Mouse (Mus musculus) embryonic stem cell, embryonic (primary cell): ENCODE data around the gene Tle1.

ENCODE experiments used
- CTCF ChIA-PET, 4 experiments: fragments of 300-600 bp in 2 of 4; fragments of 350-600 bp in 2 of 4; sonication (Branson Sonifier 250); formaldehyde crosslinking; loops; one replicate each; lab custom pipeline; 2022; ENCODE audit warnings: inconsistent platforms in 2 of 4; lab: Charles Lee
- POLR2A ChIA-PET, 4 experiments: fragments of 300-600 bp in 2 of 4; fragments of 350-600 bp in 2 of 4; sonication (Branson Sonifier 250); formaldehyde crosslinking; loops; one replicate each; lab custom pipeline; 2022; ENCODE audit warnings: antibody characterized with exemption in 4 of 4, inconsistent platforms in 1 of 4; lab: Charles Lee

Tle1 gene

DNA sequence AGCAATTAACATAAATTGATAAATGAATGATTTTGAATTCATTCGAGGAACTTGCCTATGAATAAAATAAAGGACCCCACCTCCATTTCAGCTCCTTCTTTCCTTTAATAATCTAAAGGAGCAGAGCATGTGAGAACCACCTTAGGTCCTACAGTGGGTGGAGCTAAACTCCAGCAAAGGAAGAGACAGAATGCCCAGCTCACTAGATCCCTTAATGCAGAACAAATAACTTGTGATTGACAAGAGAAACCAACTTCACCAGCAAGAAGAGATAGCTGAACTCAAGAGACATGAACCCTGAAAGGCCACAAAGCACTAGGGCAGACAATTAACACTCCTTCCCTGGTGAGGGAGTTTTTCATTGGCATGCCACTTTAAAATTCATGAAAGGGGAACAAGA lies 32.5 kb downstream of the Tle1 start:
- POLR2A ChIA-PET, result interaction anchor here in 3 of 4 experiments (0.6 to 4.4 kb wide), 16 partner anchors 8 to 32 kb away, joined by 3 to 29 read pairs (median 3); partner anchors contain the start of gene Tle1 (in 1 of the 3)
- CTCF ChIA-PET, result no interaction called here

DNA sequence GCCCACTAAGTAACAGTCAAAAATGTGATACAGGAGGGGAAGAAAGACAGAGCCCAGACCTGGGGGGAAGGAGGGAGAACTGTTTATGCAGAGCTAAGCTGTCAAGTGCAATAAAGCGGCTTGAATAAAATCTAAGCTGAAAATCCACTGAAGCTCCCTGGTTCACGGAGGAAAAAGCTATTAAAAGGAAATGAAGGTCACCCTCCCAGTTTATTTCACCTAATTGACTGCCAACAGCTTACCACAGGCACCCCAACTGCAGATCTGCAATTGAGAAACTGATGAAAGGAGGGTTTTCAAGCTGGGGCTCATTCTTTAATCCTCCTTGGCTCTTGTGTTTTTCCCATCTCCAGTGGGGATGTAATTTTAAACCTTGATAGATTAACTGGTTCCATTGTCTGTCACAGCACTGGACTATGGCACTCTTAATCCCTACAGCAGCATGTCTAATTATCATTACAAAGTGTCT lies 32.9 kb downstream of the Tle1 start:
- ChIA-PET CTCF (no interaction called here), POLR2A (interaction anchor here in 3 of 4 experiments (0.6 to 4.4 kb wide), 16 partner anchors 8 to 32 kb away, joined by 3 to 29 read pairs (median 3); partner anchors contain the start of gene Tle1 (in 1 of the 3))

DNA sequence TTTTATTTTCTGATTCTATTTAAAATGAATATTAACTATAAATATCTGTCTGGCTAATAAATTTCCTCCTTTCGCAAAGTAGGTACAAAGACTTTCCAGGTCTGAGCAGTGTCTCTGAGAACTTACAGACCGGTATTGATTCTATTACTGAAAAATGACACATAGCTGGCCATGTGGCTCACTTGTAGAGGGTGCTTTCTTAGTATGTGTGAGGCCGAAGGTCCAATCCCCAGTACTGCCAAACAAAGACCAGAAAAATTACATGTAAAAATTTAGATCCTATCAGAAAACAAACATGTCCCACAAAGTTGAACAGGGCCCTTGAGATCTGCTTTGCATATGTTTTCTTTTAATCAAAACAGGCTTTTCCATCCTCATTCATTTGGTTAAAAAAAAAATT lies 33.5 kb downstream of the Tle1 start:
- POLR2A ChIA-PET, result interaction anchor here in 3 of 4 experiments (0.5 to 4.4 kb wide), 11 partner anchors 9 to 63 kb away, joined by 3 to 29 read pairs (median 6); partner anchors contain the start of gene Tle1 (in 1 of the 3)
- CTCF ChIA-PET, result no interaction called here

DNA sequence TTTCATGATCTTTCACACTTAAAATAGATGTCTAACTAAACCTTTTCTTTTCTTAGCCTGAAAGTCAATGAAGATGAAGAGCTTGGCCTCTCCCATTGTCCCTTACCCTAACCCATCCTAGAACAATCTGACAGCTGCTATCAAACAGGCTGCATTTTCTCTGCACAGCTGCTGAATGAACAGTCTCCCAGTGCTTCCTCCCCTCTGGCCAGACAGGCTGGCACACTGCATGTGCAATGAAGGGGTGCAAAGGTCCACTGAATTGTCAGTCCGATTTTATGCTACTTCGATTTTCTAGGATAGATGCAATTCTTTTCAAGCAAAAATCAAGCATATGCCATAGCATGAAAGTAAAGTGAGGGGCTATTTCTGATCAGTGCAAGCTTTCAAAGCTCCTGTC lies 34.2 kb downstream of the Tle1 start:
- ChIA-PET CTCF (interaction anchor here in 2 of 4 experiments (0.7 to 1.0 kb wide), 2 partner anchors 10 to 34 kb away, joined by 3 read pairs; partner anchors contain the start of gene Tle1 (in 1 of the 2)), POLR2A (interaction anchor here (0.7 to 4.4 kb wide), 7 partner anchors 9 to 36 kb away, joined by 3 to 29 read pairs (median 3); partner anchors contain the start of gene Tle1 (in 1 of the 4))

DNA sequence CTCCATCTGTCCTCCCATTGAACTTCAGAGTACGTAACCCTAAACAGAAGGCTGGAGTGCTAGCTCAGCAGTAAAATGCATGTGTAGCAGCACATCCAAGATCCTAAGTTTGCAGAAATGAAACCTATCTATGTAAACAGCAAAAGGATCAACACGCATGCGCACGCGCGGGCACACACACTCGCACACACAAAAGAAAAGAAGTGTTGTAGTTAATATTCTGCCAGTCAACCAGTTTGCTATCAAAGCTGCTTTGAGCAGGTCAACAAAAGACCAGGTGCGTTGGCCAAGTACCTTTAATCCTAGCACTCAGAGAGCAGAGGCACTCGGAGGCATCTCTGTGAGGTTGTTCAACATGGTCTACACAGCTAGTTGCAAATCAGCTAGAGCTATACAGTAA lies 35.0 kb downstream of the Tle1 start:
- CTCF ChIA-PET, result interaction anchor here in 3 of 4 experiments (0.7 to 1.0 kb wide), 3 partner anchors 11 to 51 kb away, joined by 3 to 7 read pairs (median 3); partner anchors contain the start of gene Tle1 (in 1 of the 3)
- POLR2A ChIA-PET, result interaction anchor here (0.5 to 4.4 kb wide), 8 partner anchors 10 to 203 kb away, joined by 3 to 29 read pairs (median 4); partner anchors contain the start of gene Tle1 (in 1 of the 4)

DNA sequence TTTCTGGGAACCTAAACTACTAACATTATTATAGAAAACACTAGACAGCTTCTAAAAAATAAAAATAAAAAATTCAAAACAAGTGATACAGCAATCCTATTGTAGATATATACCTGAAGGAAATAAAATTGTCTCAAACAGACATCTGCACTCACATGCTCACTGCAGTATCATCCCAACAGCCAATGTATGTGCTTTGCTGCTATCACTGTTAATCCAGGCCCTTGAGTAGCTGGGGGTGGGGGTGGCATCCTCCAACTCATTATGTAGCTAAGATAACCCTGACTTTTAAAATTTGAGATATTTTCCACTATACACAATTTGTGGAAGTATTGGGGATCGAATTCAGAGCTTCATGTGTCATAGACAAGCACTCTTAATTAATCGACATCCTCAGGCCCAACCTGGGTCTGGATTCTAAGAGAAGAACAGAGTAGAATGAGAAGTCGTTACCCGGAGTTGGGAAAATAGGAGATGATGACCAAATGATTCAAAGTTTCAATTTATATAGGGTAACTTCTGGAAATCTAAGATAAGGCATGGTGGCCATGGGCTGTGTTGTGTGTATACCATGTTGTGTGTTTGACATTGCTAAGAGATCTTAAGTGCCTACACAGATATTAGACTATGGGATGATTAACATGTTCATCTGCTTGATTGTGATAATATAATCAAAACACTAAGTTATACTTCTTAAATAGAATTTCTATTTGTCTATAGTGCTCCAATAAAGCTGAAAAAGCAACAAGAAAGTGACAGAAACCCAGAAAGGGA lies 38.1 kb downstream of the Tle1 start:
- ChIA-PET POLR2A (interaction anchor here in 1 of 4 experiments (0.7 kb wide), 1 partner anchor 60 kb away, joined by 3 read pairs; no protein-coding TSS in a partner anchor), CTCF (no interaction called here)

DNA sequence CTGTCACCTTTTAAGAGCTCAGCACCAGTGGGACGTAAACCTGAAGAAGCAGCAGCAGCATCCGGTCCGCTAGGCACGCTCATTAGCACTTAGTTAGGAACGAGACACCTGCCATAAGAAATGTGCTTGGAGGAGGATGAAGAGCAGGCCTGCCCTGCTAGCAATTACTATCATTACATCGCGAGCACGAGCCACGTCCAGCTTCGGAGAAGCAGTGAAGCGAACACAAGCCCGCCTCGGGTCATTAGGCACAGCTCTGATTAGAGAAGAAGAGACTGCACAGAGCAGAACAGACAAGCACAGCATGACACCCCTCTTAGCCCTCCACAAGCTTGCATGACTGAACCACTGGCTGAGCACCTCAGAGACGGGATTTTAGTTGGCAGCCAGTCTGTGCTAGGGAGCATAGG lies 40.6 kb downstream of the Tle1 start:
- CTCF ChIA-PET, result no interaction called here
- POLR2A ChIA-PET, result interaction anchor here in 1 of 4 experiments (0.8 to 1.9 kb wide), 3 partner anchors 8 to 15 kb away, joined by 3 to 16 read pairs (median 3); no protein-coding TSS in a partner anchor

DNA sequence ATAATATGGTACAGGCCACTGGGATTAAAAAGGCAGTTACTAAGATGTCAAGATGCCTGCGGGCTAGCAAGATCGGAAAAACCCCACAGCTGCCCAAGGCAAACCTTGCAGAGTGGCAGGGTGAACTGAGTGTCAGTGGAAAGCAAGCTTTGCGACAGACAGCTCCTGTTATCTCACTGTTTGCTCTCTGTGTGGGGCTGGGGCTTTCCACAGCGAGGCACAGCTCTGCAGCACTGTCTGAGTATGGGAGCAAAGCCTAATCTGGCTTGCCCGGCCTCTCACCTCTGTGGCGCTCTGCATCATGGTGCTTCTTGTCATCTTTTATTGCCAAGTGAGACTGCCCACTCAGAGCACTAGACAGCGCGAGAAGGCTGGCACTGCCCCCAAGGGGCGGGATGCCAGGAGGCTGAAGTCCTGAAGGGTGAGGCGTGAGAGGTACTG lies 42.8 kb downstream of the Tle1 start:
- POLR2A ChIA-PET, result interaction anchor here in 1 of 4 experiments (1.4 to 4.0 kb wide), 2 partner anchors 8 to 12 kb away, joined by 3 to 21 read pairs; no protein-coding TSS in a partner anchor
- CTCF ChIA-PET, result no interaction called here

DNA sequence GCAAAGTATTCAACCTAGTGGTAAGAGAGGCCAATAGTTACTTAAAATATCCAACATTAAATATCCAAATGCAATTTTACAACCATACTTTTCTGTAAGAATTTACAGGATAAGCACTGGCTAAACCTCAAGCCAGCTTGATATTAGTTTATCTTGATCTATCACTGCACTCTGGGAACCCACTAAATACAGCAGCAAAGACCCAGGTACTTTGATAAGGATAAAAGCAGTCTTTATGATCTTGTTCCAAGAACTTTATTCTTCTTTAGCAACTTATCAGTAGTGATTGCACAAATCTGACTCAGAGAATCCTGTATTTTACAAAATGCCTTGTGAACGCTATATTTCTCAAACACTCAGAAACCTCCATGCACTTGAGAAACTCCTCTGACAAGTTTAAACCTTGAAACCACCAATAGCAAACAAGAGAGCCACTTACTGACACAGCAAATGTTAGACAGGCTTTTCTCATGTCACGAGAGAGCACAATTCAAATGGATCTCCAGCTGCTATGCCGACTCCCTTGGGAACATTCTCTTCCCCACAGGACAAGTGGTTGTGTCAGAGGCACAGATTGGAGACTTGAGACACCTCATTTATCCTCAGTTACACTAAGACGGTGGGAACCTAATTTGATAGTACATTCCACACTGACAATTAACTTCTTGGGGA lies 50.1 kb downstream of the Tle1 start:
- ChIA-PET CTCF (no interaction called here), POLR2A (interaction anchor here in 1 of 4 experiments (1.4 kb wide), 1 partner anchor 50 kb away, joined by 3 read pairs; the partner anchor contains the start of gene Tle1)

DNA sequence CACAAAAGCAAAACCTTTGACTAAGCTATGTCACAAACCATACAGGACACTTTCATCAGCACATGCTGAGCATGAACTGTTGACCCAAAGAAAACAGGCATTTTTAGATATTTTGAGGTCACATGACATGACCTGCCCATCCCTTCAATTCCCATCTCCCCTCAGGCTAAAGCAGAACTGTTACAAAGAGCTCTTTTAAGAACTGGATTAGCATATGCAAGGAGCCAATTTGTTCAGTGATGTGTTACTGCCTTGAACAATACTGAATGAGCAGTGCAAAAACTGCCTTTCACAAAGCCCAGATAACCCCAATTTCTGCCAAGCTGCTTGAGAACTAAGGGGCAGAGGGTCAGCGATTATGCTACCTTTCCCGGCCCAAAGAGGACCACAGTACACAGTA lies 54.7 kb downstream of the Tle1 start:
- POLR2A ChIA-PET, result interaction anchor here (0.6 to 5.5 kb wide), 22 partner anchors 9 to 84 kb away, joined by 3 to 43 read pairs (median 4); partner anchors contain the start of gene Tle1 (in 3 of the 4)
- CTCF ChIA-PET, result interaction anchor here in 2 of 4 experiments (0.6 to 0.7 kb wide), 2 partner anchors 272 to 830 kb away, joined by 3 read pairs; no protein-coding TSS in a partner anchor

DNA sequence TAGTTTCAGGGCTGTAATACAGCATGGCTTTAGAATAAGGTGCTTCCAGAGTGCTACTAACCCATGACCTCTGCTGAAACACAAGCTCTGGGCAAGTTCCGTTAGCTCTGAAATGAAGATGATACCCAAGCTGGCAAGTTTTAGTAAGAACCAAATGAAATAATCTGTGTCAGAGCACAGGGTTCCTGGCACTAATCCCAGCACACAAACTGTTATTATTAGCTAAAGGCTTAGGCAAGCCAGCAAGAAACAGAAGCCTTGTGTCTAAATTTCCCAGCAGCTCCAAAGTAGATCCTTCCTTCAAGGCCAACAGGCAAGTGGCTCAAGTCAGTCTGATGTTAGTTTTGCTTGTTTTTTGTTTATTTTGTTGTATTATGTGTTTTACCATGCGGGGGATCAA lies 56.2 kb downstream of the Tle1 start:
- CTCF ChIA-PET, result no interaction called here
- POLR2A ChIA-PET, result interaction anchor here in 2 of 4 experiments (0.7 to 5.5 kb wide), 6 partner anchors 16 to 55 kb away, joined by 3 to 43 read pairs (median 10); partner anchors contain the start of gene Tle1 (in 1 of the 2)

DNA sequence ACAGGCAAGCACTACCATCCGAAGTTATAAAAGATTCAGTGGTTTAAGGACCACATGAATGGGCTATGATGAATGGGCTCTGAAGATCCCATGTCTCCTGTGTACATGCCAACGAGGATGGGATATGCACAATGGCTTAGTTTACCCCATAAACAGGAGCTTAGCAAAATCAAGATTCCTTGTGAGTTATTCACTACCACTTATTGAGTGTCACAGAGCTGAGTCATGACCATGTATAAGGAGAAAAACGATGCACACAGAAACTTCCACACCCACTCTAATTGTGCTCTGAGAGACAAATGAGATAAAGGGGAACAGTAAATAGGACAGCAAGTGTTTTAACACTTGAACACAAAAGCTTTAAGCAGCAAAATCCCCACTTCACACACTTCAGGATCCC lies 60.0 kb downstream of the Tle1 start:
- POLR2A ChIA-PET, result interaction anchor here in 1 of 4 experiments (1.0 to 1.2 kb wide), 3 partner anchors 23 to 60 kb away, joined by 3 to 4 read pairs (median 3); partner anchors contain the start of gene Tle1
- CTCF ChIA-PET, result no interaction called here

DNA sequence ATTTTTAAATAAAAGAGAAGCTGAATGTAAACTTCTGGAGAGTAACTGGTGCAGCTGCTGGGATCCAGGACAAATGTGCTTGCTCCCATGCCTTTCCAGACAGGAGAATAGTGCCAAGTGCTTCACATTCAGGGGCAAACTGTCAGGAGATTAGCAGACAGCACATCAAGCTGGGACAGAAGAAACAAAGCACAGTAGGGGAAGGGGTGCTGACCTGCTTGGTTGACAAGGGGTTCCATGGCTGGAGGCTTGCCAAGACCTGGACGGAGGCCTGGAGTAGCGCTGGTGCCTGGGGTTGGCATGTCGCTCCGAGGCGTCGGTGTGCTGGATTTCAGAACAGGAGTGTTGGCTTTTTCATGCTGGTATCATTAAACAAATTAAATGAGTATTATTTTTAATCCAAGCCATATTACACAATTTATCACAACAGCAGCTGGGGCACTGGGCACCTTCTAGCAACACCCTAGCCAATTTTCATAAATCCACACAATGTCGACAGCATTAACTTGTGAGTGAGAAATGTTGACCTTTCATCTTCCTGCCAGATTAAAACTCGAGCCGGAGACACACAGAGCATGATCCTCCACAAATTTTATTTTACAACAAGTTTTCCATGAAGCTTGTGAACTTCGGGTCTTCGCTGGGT lies 61.1 kb downstream of the Tle1 start:
- CTCF ChIA-PET, result no interaction called here
- POLR2A ChIA-PET, result interaction anchor here in 1 of 4 experiments (1.2 kb wide), 1 partner anchor 24 kb away, joined by 3 read pairs; no protein-coding TSS in a partner anchor

DNA sequence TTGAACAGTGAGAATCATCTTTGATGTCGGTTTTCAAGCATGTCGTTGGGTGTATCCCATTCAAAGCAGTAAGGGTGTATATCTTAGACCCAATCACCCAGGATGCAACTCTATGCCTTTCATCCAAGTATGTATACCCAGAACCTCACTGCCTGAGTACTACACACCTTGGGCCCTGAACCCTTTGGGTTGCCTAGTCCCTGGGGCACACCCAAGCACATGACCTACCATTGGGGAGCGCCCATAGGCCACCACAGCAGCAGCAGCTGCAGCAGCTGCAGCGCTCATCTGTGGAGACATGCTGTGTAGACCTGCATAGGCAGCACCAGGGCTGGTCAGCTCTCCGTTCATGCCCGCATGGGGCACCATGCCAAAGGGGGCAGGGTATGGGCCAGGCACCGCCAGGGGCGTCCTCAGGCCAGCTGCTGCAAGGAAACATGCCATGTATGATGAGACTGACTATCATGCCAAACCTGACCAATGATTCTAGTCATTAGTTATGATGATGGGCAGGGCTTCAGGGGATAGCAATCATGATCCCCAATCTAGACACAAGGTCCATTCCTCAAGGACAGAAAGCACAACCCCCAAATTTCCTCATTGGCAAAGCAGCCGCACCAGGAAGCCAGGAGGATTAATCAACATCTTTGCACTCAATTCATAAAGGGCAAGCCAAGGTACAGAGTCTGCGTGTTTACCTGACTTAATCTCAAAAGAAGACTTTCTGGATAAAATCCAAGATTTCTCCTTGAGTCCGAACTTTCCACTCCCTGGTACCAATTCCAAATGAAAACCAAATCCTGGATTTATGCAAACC lies 62.2 kb downstream of the Tle1 start:
- ChIA-PET POLR2A (interaction anchor here in 1 of 4 experiments (1.0 to 1.2 kb wide), 2 partner anchors 10 to 13 kb away, joined by 3 read pairs; no protein-coding TSS in a partner anchor), CTCF (no interaction called here)

DNA sequence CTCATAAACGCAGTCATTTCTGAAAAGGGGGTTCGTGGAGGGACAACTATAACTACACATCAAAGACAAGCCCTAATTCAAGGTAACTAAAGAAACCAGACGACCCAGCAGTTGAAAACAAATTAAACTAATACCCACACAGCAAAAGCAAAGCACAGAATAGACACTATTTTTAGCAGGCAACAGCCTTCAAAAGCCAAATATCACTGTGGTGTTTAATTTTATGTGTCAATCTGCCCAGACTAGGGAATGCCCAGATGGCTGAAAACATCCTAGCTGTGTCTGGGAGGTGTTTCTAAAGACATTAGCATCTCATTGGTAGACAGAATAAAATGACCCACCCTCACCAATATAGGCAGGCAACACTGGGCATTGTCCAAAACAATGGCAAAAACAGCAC lies 68.1 kb downstream of the Tle1 start:
- CTCF ChIA-PET, result no interaction called here
- POLR2A ChIA-PET, result interaction anchor here in 1 of 4 experiments (0.9 to 1.9 kb wide), 3 partner anchors 13 to 68 kb away, joined by 3 to 6 read pairs (median 3); no protein-coding TSS in a partner anchor

DNA sequence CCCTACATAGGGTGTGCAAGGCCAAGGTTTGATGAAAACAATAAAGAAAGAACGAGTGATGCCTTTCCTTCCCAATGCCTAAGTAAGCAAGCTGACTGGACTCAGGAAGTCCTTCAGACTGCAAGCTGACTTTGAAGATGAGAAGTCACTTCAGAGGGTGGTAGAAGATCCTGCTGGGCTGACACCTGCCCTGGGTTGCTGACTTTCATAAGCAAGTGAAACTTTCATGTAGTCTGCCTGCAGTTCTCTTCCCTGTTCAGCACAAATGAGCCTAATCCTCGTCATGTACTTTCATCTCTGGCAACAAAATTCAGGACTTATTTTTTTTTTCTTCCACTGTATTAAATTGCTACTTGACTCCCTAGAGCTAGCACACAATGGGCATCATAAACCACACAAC lies 73.1 kb downstream of the Tle1 start:
- POLR2A ChIA-PET, result no interaction called here
- CTCF ChIA-PET, result no interaction called here

DNA sequence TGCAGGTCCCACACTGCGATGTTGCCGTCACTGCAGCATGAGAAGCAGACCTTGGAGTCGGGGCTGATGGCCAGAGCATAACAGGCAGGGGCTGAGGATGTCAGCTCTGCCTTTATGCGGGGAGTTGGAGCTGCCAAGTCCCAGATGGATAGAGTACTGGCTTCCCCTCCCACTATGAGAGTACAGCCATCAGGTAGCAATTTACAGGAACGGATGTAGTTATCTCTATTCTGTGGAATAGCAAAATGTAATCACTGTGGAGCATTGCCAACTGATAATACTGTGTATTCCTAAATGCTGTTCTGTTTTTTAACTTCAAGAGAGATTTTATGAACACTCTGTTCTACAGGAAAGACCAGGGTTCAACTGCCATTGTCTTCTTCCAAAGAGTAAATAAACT lies 75.9 kb downstream of the Tle1 start:
- ChIA-PET POLR2A (interaction anchor here in 1 of 4 experiments (1.0 kb wide), 1 partner anchor 21 kb away, joined by 4 read pairs; no protein-coding TSS in a partner anchor), CTCF (no interaction called here)
